Mouse (Mus musculus) lung, postnatal 0 days (tissue): ENCODE measurements at regions not wholly inside any gene's neighbourhood (a gene's known extent, or its start where the extent isn't known, plus 50 kb on each side); places are given as distances from the start of the nearest gene placed in this dataset.

ENCODE experiments used
- ATAC-seq: fragments of 200-750 bp; cut with Nextera tagmentation; 2 replicates; pipeline ENCODE4 v1.8.0; 2017; ENCODE audit warnings: moderate library complexity
- DNase-seq: peaks from one replicate; pipeline ENCODE4 v3.0.0-alpha.2; 2016; ENCODE audit warnings: low spot score
- H3K27ac ChIP-seq: fragments of 300-500 bp; sonication (generic); 2 replicates; pipeline ENCODE4 v1.5.1; 2014; ENCODE audit warnings: antibody characterized with exemption, mild to moderate bottlenecking, low read length, mixed read lengths
- H3K27me3 ChIP-seq: fragments of 300-500 bp; sonication (generic); replicated peaks from 2 replicates; pipeline ENCODE4 v1.6.1; 2014; ENCODE audit warnings: low read length, mixed read lengths; ENCODE audit not compliant: insufficient read depth
- H3K36me3 ChIP-seq: fragments of 300-500 bp; sonication (generic); 2 replicates; pipeline ENCODE4 v1.6.1; 2014; ENCODE audit warnings: low read length, mixed read lengths; ENCODE audit not compliant: insufficient read depth
- H3K4me1 ChIP-seq: fragments of 300-500 bp; sonication (generic); 2 replicates; pipeline ENCODE4 v1.6.1; 2014; ENCODE audit warnings: antibody characterized with exemption, low read depth, low read length, mixed read lengths; ENCODE audit not compliant: insufficient read depth
- H3K4me2 ChIP-seq: fragments of 300-500 bp; sonication (generic); replicated peaks from 2 replicates; pipeline ENCODE4 v1.6.1; 2014; ENCODE audit warnings: low read depth, mild to moderate bottlenecking, low read length, moderate library complexity, mixed read lengths
- H3K4me3 ChIP-seq: fragments of 300-500 bp; sonication (generic); 2 replicates; pipeline ENCODE4 v1.5.1; 2014; ENCODE audit warnings: low read depth, low read length
- H3K9ac ChIP-seq: fragments of 300-500 bp; sonication (generic); replicated peaks from 2 replicates; pipeline ENCODE4 v1.6.1; 2014; ENCODE audit warnings: low read depth, mild to moderate bottlenecking
- H3K9me3 ChIP-seq: fragments of 300-500 bp; sonication (generic); 2 replicates; pipeline ENCODE4 v1.6.1; 2016; ENCODE audit warnings: low read length, mixed read lengths
- CTCF ChIP-seq: IDR thresholded peaks from 2 replicates; pipeline ENCODE4 v1.5.1; 2016; ENCODE audit warnings: antibody characterized with exemption, mild to moderate bottlenecking
- EP300 ChIP-seq: IDR thresholded peaks from 2 replicates; pipeline ENCODE4 v1.6.1; 2016; ENCODE audit warnings: antibody characterized with exemption, mild to moderate bottlenecking, control low read depth
- WGBS: fragments of 180-500 bp; shearing (Covaris S2); extraction: QIAGEN DNeasy Blood & Tissue Kit; methylation state at CpG from one replicate; pipeline ENCODE4 v1.1.7; 2014; 5-methylcytosine and 5-hydroxymethylcytosine counted together

DNA sequence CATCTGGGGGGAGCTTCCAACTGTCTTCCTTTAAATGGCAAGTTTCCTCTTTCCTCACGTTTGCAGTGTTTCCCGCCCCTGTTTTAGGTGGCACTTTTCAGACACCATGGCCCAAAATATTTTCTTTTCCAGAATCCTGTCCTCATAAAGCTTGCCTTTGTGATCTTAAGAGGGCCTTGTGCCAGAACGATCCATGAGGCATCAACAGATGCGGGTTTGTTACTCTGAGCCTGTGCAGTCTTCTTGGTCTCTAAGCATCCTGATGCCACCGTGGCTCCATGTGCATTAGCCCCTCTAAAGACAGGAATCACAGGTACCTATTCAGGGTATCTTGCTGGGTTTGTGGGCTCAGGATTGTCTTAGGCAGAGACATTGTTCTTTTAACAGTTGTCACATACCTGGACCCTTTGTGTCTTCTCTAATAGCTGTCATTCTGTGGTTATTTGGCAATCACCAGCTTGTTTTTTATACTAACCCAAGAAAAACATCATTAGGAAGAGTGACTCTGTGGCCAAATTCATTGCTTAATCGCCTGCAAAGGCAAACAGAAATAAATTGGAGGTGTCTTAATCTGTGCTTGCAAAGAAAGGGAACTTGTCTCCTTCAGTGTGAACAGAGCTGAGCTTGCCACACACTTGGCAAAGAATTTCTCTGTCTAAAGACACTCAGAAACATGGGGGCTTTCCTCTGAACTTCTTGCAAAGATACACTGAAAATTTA is 179.3 kb downstream of the Nuak1 start:
- no peak for ATAC-seq
- Histone ChIP-seq H3K4me1 (no peaks in the 10 kb centered on the region), H3K36me3 (no peaks in the 10 kb centered on the region), H3K27ac (no peak overlapping the region), H3K9ac (no peak overlapping the region), H3K27me3 (no peaks in the 10 kb centered on the region), H3K4me3 (no peak overlapping the region), H3K4me2 (no peak overlapping the region), H3K9me3 (no peaks in the 10 kb centered on the region)
- DNase-seq, result peak; percentile 22
- no peak for TF ChIP-seq CTCF
- no peak for TF ChIP-seq EP300
- WGBS, result 73% methylated on average over 6 of the region's 6 CpGs

DNA sequence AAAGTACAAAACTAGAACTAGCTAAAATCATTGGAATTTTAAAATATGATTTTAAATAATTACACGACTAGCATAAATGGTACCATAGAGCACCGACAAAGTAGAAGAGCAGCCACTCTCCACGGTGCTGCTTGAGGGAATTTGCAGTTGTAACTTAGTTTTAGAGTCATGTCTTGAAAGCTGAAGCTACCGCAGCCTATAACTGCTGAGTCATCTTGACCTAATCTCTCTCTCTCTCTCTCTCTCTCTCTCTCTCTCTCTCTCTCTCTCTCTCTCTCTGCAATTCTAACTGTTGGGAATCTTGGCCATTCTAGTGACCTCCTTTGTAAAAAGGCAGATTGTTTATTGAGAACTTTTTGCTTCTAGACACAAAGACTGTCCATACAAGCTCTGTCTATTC is 177.5 kb downstream of the Nuak1 start:
- no peaks in the 10 kb centered on the region for H3K9me3 ChIP-seq
- H3K4me3 ChIP-seq, result no peak overlapping the region
- no peak for ATAC-seq
- no peak overlapping the region for H3K27ac ChIP-seq
- H3K4me1 ChIP-seq, result no peaks in the 10 kb centered on the region
- H3K4me2 ChIP-seq, result no peak overlapping the region
- WGBS, result 86% methylated on average over 4 of the region's 4 CpGs
- TF ChIP-seq EP300 (no peak), CTCF (no peak)
- no peaks in the 10 kb centered on the region for H3K27me3 ChIP-seq
- DNase-seq, result no peak
- no peak overlapping the region for H3K9ac ChIP-seq
- H3K36me3 ChIP-seq, result no peaks in the 10 kb centered on the region

DNA sequence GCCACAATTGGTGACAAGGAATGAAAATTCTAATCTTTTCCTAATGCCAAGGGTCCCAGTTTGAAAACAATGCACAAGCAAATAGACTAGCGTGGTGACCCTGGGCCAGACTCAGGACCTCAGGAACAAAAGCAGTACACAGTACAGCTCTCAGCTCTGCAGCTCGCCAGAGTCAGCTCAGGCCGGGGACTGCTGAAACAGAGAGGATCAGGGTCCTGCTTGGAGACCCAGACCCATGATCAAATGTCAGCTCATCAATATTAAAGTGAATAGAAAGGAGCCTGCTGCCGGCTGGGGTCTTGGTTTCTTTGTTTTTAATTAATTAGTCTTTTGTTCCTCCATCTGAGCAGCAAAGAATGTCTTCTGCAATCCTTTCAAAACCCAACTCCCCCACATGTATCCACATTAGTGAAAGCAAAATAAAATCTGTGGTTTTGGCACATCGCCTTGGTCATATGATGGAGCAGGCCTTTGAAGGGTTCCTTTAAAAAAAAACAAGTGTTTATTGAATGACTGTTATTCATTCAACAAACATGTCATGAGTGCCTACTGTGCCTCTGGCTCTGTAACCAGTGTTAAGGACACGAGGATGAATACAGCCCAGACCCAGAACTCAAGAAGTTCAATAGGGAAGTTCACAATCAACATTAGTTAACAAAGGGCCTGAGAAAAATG is 154.4 kb downstream of the Nuak1 start:
- no peaks in the 10 kb centered on the region for H3K27me3 ChIP-seq
- no peak overlapping the region for H3K4me3 ChIP-seq
- peak; percentile 8; the same call in 1 of the 2 replicates for ATAC-seq
- no peaks in the 10 kb centered on the region for H3K4me1 ChIP-seq
- no peaks in the 10 kb centered on the region for H3K9me3 ChIP-seq
- no peak overlapping the region for H3K27ac ChIP-seq
- H3K9ac ChIP-seq, result no peak overlapping the region
- no peak overlapping the region for H3K4me2 ChIP-seq
- 58% methylated on average over 6 of the region's 6 CpGs for WGBS
- TF ChIP-seq CTCF (no peak), EP300 (no peak)
- no peaks in the 10 kb centered on the region for H3K36me3 ChIP-seq
- DNase-seq, result peak; percentile 47

DNA sequence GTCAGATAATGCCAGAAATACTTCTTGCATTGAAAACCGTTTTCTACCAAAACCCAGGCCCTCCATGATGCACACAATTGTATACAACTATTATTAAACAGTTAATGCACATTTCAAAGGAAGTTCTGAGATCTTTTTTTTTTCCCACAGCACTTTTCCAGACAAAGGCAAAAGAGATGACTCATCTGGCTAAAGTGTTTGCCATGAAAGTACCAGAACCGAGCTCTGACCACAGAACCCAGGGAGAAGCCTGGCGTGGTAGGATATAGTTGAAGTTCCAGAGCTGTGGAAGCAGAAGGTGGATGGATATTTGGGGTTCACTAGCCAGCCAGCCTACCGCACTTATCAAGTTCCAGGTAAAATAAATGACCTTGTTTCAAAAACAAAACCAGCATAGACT is 146.0 kb downstream of the Nuak1 start:
- Histone ChIP-seq H3K9ac (no peak overlapping the region), H3K4me1 (no peaks in the 10 kb centered on the region), H3K4me3 (no peak overlapping the region), H3K4me2 (no peak overlapping the region), H3K36me3 (no peaks in the 10 kb centered on the region), H3K27me3 (no peaks in the 10 kb centered on the region), H3K27ac (no peak overlapping the region), H3K9me3 (no peaks in the 10 kb centered on the region)
- no peak for TF ChIP-seq EP300
- no peak for TF ChIP-seq CTCF
- DNase-seq, result no peak
- 72% methylated on average over 4 of the region's 4 CpGs for WGBS
- no peak for ATAC-seq

DNA sequence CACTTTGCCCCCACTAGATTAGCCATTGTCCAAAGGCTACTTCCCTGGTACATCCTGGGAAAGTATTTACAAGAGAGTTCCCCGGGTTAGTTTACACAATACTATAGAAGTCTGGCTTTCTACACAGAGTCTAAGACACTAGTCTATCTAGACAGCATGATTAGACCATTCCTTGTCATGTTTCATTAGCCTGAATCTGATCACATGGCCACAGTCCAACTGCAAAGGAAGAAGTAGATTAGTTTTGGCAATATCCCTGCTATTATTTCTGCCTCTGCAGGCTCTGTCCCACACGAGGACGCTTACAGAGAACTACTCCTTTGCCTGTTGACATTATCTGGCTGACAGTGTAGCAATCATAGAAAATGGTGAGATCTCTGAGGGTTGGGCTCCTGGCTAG is 144.2 kb downstream of the Nuak1 start:
- no peak overlapping the region for H3K9ac ChIP-seq
- ATAC-seq (no peak), DNase-seq (no peak)
- TF ChIP-seq EP300 (no peak), CTCF (no peak)
- H3K27ac ChIP-seq, result no peak overlapping the region
- H3K27me3 ChIP-seq, result no peaks in the 10 kb centered on the region
- no peaks in the 10 kb centered on the region for H3K9me3 ChIP-seq
- H3K4me1 ChIP-seq, result no peaks in the 10 kb centered on the region
- no peak overlapping the region for H3K4me3 ChIP-seq
- H3K36me3 ChIP-seq, result no peaks in the 10 kb centered on the region
- H3K4me2 ChIP-seq, result no peak overlapping the region
- WGBS, result 65% methylated on average over 3 of the region's 3 CpGs

DNA sequence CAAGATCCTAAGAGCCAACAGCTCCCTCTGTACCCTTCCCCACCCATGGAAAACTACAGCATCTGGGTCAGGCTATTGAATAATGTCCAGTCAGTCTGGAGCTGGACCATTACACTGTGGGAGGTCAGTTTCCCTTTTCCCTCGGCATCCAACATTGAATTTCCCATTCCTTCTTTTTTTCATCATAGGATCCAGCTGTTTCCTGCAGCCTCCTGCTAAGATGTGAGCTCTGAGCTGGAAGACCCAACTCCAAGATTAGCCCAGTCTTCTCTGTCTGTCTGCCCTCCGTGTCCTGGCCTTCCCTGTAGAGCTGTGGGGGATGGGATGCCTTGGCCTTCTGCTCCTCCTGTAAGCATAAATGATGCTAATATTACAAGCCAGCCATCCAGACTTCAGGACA is 138.8 kb downstream of the Nuak1 start:
- DNase-seq (no peak), ATAC-seq (no peak)
- Histone ChIP-seq H3K27ac (no peak overlapping the region), H3K4me3 (no peak overlapping the region), H3K27me3 (no peaks in the 10 kb centered on the region), H3K9ac (no peak overlapping the region), H3K9me3 (no peaks in the 10 kb centered on the region), H3K36me3 (no peaks in the 10 kb centered on the region), H3K4me1 (no peaks in the 10 kb centered on the region), H3K4me2 (no peak overlapping the region)
- TF ChIP-seq EP300, result no peak
- no peak for TF ChIP-seq CTCF
- WGBS, result 48% methylated on average over 2 of the region's 2 CpGs
